Mouse (Mus musculus): Measurements from ENCODE around the gene Sh2d4b. TPM values are rescaled to one million over a fixed set of nuclear protein-coding genes. Genes with fewer than 3 reads are reported as not detected.

Sh2d4b gene
- polyA plus RNA-seq (2017; shearing (Covaris generic)): 0.76 TPM

GRCm38 (mm10) chr14:40893196-40893595, at the start of gene Sh2d4b:
Gene Sh2d4b, minus strand, starts transcription at chr14:40893266.

Other genes with a start within 250 kb of the Sh2d4b start
- 118 TPM for gene Tspan14, start 73.5 kb upstream of the Sh2d4b start, polyA plus RNA-seq (2017; shearing (Covaris generic))
- 11.4 TPM for gene Fam213a, start 120.5 kb upstream of the Sh2d4b start, polyA plus RNA-seq (2017; shearing (Covaris generic))
- not detected for gene Dydc2, start 175.9 kb upstream of the Sh2d4b start, polyA plus RNA-seq (2017; shearing (Covaris generic))
- gene Dydc1, start 179.6 kb upstream of the Sh2d4b start, polyA plus RNA-seq (2017; shearing (Covaris generic)): not detected
- not detected for gene Mat1a, start 211.8 kb upstream of the Sh2d4b start, polyA plus RNA-seq (2017; shearing (Covaris generic))
- gene Sftpa1, start 238.5 kb upstream of the Sh2d4b start, polyA plus RNA-seq (2017; shearing (Covaris generic)): not detected